Comparison of ENCODE assay signal across 26 mouse cellular contexts in genomic region chrX:49877651-49878349, GRCm38 (mm10). TPM values are rescaled to one million over a fixed set of nuclear protein-coding genes. Genes with fewer than 3 reads are reported as not detected.
"Had no signal": no experiment of that assay in that cellular context is flagged by ENCODE, and none has a peak within 500 bp of the region (broad histone marks: within the 10 kb centered on the region; RNA-seq: fewer than 3 reads in every experiment).

No protein-coding gene starts in this region.

- H3K4me1 ChIP-seq: lung, embryonic 15.5 days; megakaryocyte, embryonic 14.5 days; midbrain, embryonic 13.5 days; midbrain, embryonic 15.5 days; neural tube, embryonic 13.5 days; neural tube, embryonic 15.5 days had no signal

- H3K4me2 ChIP-seq: lung, embryonic 15.5 days; midbrain, embryonic 11.5 days; midbrain, embryonic 13.5 days; midbrain, embryonic 15.5 days; neural tube, embryonic 13.5 days; neural tube, embryonic 15.5 days had no signal

- H3K36me3 ChIP-seq: lung, embryonic 15.5 days; midbrain, embryonic 13.5 days; midbrain, embryonic 15.5 days; neural tube, embryonic 13.5 days; neural tube, embryonic 15.5 days had no signal

- H3K27ac ChIP-seq: lung, embryonic 15.5 days; macrophage; midbrain, embryonic 13.5 days; midbrain, embryonic 15.5 days; neural tube, embryonic 13.5 days; neural tube, embryonic 15.5 days had no signal

- H3K4me3 ChIP-seq: lung, embryonic 15.5 days; megakaryocyte, embryonic 14.5 days; midbrain, embryonic 13.5 days; midbrain, embryonic 15.5 days; neural tube, embryonic 13.5 days; neural tube, embryonic 15.5 days had no signal

- ATAC-seq: lung, postnatal 0 days; midbrain, embryonic 13.5 days; midbrain, embryonic 15.5 days had no signal

- H3K9ac ChIP-seq: lung, embryonic 15.5 days; midbrain, embryonic 13.5 days; midbrain, embryonic 15.5 days; neural tube, embryonic 13.5 days; neural tube, embryonic 15.5 days had no signal

- H3K9me3 ChIP-seq: lung, embryonic 15.5 days; megakaryocyte, embryonic 14.5 days; midbrain, embryonic 13.5 days; midbrain, embryonic 15.5 days; neural tube, embryonic 13.5 days; neural tube, embryonic 15.5 days had no signal

- H3K27me3 ChIP-seq: lung, embryonic 15.5 days; megakaryocyte, embryonic 14.5 days; midbrain, embryonic 13.5 days; midbrain, embryonic 15.5 days; neural tube, embryonic 13.5 days; neural tube, embryonic 15.5 days had no signal

- DNase-seq: lung, adult 2 months; lung, postnatal 14 days; lung, postnatal 36 days; retina, postnatal 1 day; right cerebral cortex, adult 18-20 months; right cerebral cortex, postnatal 25 days; right cerebral cortex, postnatal 4 days; spleen, adult 18-20 months; thymus, adult 18-20 months; thymus, postnatal 14 days; thymus, postnatal 36 days had no signal

RNA-seq across cellular contexts. Expression of gene Olfr1322, which starts 13.5 kb away (rescaled TPM):
- polyA plus RNA-seq: lung, adult 2 months; lung, embryonic 15.5 days; lung, postnatal 0 days; macrophage; midbrain, embryonic 11.5 days; midbrain, embryonic 13.5 days; midbrain, embryonic 15.5 days; midbrain, postnatal 0 days; neural tube, embryonic 11.5 days; neural tube, embryonic 13.5 days; neural tube, embryonic 15.5 days; small intestine, adult 2 months; stomach, embryonic 14.5 days; stomach, embryonic 16.5 days; thymus, postnatal 0 days had no signal
